Mouse (Mus musculus): ENCODE results near the gene Helq.

- TF ChIP-seq CTCF (IDR thresholded peaks at IDR 0.05; ENCODE audit: low read depth): no peak
- TF ChIP-seq EP300 (optimal IDR thresholded peaks at IDR 0.05): no peak
Observed at GRCm38 (mm10) chr5:100726001-100726400, 72.4 kb downstream of the Helq start.

All from stomach, postnatal 0 days (tissue).